Mouse (Mus musculus): ENCODE data around the gene Mipol1. TPM values are rescaled to one million over a fixed set of nuclear protein-coding genes. Genes with fewer than 3 reads are reported as not detected.

Gene Mipol1
- polyA plus RNA-seq, 1 experiment from 2014 or later: 5.1 TPM

- H3K4me2 ChIP-seq (ENCODE audit: low read depth, low read length): no peak overlapping the region
- WGBS: 63% methylated on average over 1 of the region's 1 CpGs
- H3K36me3 ChIP-seq (ENCODE audit: control insufficient read depth, insufficient read depth, low read length): no peaks in the 10 kb centered on the region
- no peak overlapping the region for H3K9ac ChIP-seq (replicated peaks; ENCODE audit: low read depth, low read length)
- no peak overlapping the region for H3K27ac ChIP-seq (ENCODE audit: low read depth, low read length)
- no peak for ATAC-seq (ENCODE audit: low read depth)
- no peak overlapping the region for H3K4me3 ChIP-seq (ENCODE audit: low read depth, low read length)
- H3K9me3 ChIP-seq (ENCODE audit: control insufficient read depth, low read length): no peaks in the 10 kb centered on the region
- no peaks in the 10 kb centered on the region for H3K27me3 ChIP-seq (ENCODE audit: control insufficient read depth, insufficient read depth, low read length)
- H3K4me1 ChIP-seq (ENCODE audit: control insufficient read depth, insufficient read depth, low read length): no peaks in the 10 kb centered on the region
These were observed 284.3 kb downstream of the Mipol1 start for GRCm38 (mm10) chr12:57514552-57514951.

DNA sequence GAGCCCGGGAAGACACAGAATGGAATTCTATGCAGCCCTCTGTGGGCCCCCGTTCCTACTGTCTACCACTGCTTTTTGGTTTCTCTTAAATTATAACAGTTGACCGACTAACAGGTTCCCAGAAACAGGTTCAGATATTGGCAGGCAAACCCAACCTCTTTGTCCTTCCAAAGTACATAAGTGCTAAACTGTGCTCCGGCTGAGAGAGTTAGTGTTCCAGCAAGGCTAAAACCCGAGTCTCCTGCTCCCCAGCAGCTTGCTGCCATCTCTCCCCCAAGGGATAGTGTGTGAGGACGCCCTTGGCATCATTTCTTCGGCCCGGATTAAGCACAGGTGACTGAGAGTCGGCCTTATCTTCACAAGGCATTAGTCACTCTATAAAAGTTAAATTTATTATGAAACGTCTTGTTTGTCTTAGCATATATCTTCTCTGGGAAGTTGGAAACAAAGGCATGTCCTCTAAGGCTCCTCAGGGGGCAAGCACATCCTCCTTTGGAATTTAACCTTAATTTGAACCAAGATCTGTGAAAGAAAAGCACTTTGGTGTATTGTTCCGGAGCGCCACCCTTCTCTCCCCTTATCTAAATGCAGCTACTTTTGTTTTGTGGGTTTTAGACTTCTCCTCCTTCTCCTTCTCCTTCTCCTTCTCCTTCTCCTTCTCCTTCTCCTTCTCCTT, 285.6 kb downstream of the Mipol1 start:
- no peak overlapping the region for H3K9ac ChIP-seq (replicated peaks; ENCODE audit: low read depth, low read length)
- no peak overlapping the region for H3K4me2 ChIP-seq (ENCODE audit: low read depth, low read length)
- ATAC-seq (ENCODE audit: low read depth): no peak
- no peaks in the 10 kb centered on the region for H3K36me3 ChIP-seq (ENCODE audit: control insufficient read depth, insufficient read depth, low read length)
- H3K4me3 ChIP-seq (ENCODE audit: low read depth, low read length): no peak overlapping the region
- no peaks in the 10 kb centered on the region for H3K9me3 ChIP-seq (ENCODE audit: control insufficient read depth, low read length)
- WGBS: 40% methylated on average over 12 of the region's 12 CpGs
- H3K27me3 ChIP-seq (ENCODE audit: control insufficient read depth, insufficient read depth, low read length): no peaks in the 10 kb centered on the region
- H3K4me1 ChIP-seq (ENCODE audit: control insufficient read depth, insufficient read depth, low read length): no peaks in the 10 kb centered on the region
- no peak overlapping the region for H3K27ac ChIP-seq (ENCODE audit: low read depth, low read length)

- ATAC-seq (ENCODE audit: low read depth): no peak
- no peak overlapping the region for H3K27ac ChIP-seq (ENCODE audit: low read depth, low read length)
- no peak overlapping the region for H3K9ac ChIP-seq (replicated peaks; ENCODE audit: low read depth, low read length)
- peaks cover 21% of the 10 kb centered on the region for H3K27me3 ChIP-seq (ENCODE audit: control insufficient read depth, insufficient read depth, low read length)
- WGBS: 82% methylated on average over 4 of the region's 4 CpGs
- H3K4me1 ChIP-seq (ENCODE audit: control insufficient read depth, insufficient read depth, low read length): no peaks in the 10 kb centered on the region
- H3K36me3 ChIP-seq (ENCODE audit: control insufficient read depth, insufficient read depth, low read length): no peaks in the 10 kb centered on the region
- H3K4me2 ChIP-seq (ENCODE audit: low read depth, low read length): no peak overlapping the region
- H3K9me3 ChIP-seq (ENCODE audit: control insufficient read depth, low read length): no peaks in the 10 kb centered on the region
- no peak overlapping the region for H3K4me3 ChIP-seq (ENCODE audit: low read depth, low read length)
These were observed 298.1 kb downstream of the Mipol1 start for GRCm38 (mm10) chr12:57528335-57528734.

DNA sequence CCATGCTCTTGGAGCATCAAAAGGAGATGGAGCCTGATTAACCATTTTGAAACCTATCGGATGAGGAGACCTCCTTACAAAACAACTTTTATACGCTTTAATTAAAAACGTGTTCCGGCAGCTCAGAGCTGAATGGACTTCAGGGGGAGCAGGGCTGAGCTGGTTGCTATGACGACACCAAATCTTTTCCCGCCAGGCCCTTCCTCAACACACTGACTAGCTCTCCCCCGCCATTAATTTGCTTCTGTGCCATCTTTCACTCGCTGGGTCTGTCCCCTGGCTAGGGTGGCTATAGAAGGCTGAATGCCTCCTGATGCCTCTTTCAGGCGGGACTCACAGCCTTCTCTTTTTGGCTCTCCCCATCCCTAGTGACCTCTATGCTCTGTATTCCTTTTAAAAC, 300.2 kb downstream of the Mipol1 start:
- 8% methylated on average over 9 of the region's 9 CpGs for WGBS
- ATAC-seq (ENCODE audit: low read depth): peak; percentile 55; the same call in 1 of the 2 replicates
- no peak overlapping the region for H3K4me3 ChIP-seq (ENCODE audit: low read depth, low read length)
- peaks cover 40% of the 10 kb centered on the region for H3K27me3 ChIP-seq (ENCODE audit: control insufficient read depth, insufficient read depth, low read length)
- no peaks in the 10 kb centered on the region for H3K4me1 ChIP-seq (ENCODE audit: control insufficient read depth, insufficient read depth, low read length)
- H3K9me3 ChIP-seq (ENCODE audit: control insufficient read depth, low read length): no peaks in the 10 kb centered on the region
- H3K36me3 ChIP-seq (ENCODE audit: control insufficient read depth, insufficient read depth, low read length): no peaks in the 10 kb centered on the region
- H3K4me2 ChIP-seq (ENCODE audit: low read depth, low read length): no peak overlapping the region
- no peak overlapping the region for H3K9ac ChIP-seq (replicated peaks; ENCODE audit: low read depth, low read length)
- H3K27ac ChIP-seq (ENCODE audit: low read depth, low read length): no peak overlapping the region

DNA sequence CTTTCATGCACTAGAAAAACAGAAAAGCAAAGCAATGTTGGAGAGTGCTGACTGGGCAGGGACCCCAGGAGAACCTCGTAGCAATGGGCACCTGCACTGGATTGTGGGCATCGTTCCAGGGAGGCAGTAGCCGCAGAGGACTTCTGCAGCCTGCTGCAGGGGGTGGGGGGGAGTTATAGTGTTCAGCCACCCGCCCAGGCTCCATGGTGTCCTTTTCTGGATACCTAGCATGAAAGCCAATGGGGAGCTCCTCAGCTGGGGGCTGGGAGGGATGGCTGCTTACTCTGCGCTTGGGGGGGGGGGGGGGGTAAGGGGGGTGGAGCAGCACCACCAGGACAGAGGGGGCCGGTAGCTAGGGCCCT, 304.3 kb downstream of the Mipol1 start:
- Histone ChIP-seq H3K4me1 (ENCODE audit: control insufficient read depth, insufficient read depth, low read length) (no peaks in the 10 kb centered on the region), H3K4me2 (ENCODE audit: low read depth, low read length) (no peak overlapping the region), H3K27ac (ENCODE audit: low read depth, low read length) (no peak overlapping the region), H3K9me3 (ENCODE audit: control insufficient read depth, low read length) (no peaks in the 10 kb centered on the region), H3K4me3 (ENCODE audit: low read depth, low read length) (no peak overlapping the region), H3K36me3 (ENCODE audit: control insufficient read depth, insufficient read depth, low read length) (no peaks in the 10 kb centered on the region), H3K27me3 (ENCODE audit: control insufficient read depth, insufficient read depth, low read length) (peaks cover 64% of the 10 kb centered on the region), H3K9ac (replicated peaks; ENCODE audit: low read depth, low read length) (no peak overlapping the region)
- WGBS: 0% methylated on average over 4 of the region's 6 CpGs
- peak; percentile 8; the same call in 1 of the 2 replicates for ATAC-seq (ENCODE audit: low read depth)

- H3K27me3 ChIP-seq (ENCODE audit: control insufficient read depth, insufficient read depth, low read length): peaks cover 69% of the 10 kb centered on the region
- no peak overlapping the region for H3K9ac ChIP-seq (replicated peaks; ENCODE audit: low read depth, low read length)
- no peaks in the 10 kb centered on the region for H3K36me3 ChIP-seq (ENCODE audit: control insufficient read depth, insufficient read depth, low read length)
- no peaks in the 10 kb centered on the region for H3K4me1 ChIP-seq (ENCODE audit: control insufficient read depth, insufficient read depth, low read length)
- H3K4me3 ChIP-seq (ENCODE audit: low read depth, low read length): no peak overlapping the region
- H3K9me3 ChIP-seq (ENCODE audit: control insufficient read depth, low read length): no peaks in the 10 kb centered on the region
- under 1% methylated on average over 35 of the region's 39 CpGs for WGBS
- ATAC-seq (ENCODE audit: low read depth): peak; percentile 45; the same call in 1 of the 2 replicates
- H3K27ac ChIP-seq (ENCODE audit: low read depth, low read length): no peak overlapping the region
- no peak overlapping the region for H3K4me2 ChIP-seq (ENCODE audit: low read depth, low read length)
These were observed 304.8 kb downstream of the Mipol1 start for GRCm38 (mm10) chr12:57534879-57535611.

DNA sequence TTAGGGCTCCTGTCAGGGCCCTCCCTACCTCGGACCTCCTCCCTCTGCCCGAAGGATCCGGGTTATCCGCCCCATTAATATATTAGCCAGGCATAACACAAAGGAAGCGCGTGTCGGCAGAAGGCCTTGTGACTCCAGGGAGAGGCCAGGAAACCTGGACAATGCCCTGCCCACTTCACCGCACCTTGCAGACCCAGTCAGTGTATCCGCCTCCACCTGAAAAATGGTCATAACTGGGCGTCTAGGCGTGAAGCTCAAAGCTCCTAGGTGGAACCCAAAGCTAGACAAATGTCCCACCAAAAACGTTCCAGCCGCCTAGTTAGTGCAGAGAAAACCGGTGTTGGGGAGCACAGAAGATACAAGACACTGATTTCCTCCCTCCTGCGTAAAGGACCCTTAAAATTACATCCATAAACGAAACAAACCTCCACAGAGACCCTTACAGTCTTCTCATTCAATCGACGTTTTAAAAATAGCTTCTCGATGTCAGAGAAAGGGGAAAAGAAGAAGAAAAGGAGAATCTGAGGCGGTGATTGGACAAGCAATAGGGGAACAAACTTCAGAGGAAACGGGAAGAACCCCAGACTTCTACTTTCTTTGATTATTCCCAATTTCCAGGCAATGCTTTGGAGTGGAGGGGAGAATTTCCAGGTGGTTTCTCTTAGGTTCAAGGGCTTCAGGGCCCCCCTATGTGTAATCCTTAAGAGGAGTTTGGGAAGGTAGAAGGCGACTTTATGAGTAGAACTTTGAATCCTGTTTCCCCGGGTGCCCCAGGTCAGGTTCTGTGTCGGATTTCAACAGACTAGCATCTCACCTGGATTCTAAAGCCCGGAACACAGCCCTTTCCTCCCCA, 306.1 kb downstream of the Mipol1 start:
- under 1% methylated on average over 25 of the region's 25 CpGs for WGBS
- ATAC-seq (ENCODE audit: low read depth): no peak
- Histone ChIP-seq H3K36me3 (ENCODE audit: control insufficient read depth, insufficient read depth, low read length) (no peaks in the 10 kb centered on the region), H3K4me3 (ENCODE audit: low read depth, low read length) (no peak overlapping the region), H3K9ac (replicated peaks; ENCODE audit: low read depth, low read length) (no peak overlapping the region), H3K4me1 (ENCODE audit: control insufficient read depth, insufficient read depth, low read length) (no peaks in the 10 kb centered on the region), H3K9me3 (ENCODE audit: control insufficient read depth, low read length) (no peaks in the 10 kb centered on the region), H3K27ac (ENCODE audit: low read depth, low read length) (no peak overlapping the region), H3K4me2 (ENCODE audit: low read depth, low read length) (no peak overlapping the region), H3K27me3 (ENCODE audit: control insufficient read depth, insufficient read depth, low read length) (peaks cover 72% of the 10 kb centered on the region)

DNA sequence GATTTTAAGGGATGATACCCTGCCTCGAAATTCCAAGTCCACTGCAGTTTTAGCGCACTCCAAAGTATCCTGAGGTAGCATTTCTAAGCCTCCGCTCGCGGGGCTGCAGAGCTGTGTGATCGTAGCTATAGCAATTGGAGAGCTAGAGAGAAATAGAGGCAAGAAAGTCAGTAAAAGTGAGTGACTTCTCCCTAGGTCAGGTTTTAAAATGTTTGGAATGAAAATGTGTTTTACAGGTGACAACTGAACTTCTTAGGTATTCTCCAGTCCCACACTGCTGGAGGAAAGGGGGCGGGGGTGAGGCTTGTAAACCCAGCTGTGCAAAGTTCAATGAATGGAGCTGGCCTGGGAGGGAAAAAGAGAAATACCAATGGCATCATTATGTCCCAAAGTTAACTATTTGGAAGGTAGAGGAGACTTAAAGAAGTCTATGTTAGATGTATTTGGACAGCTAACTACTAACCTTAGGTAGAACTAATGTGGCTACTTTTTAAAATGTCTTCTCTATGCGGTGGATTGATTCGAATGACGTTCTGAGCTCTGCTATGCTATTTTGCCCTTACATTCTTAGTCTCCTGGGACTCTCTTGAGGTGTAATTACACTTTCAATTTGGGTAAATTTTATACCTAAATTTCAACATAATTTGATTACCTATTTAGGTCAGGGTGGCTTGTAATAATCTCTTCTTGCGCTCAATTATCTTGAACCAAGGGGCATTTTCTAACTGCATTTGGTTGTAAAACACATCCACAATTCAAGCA, 306.9 kb downstream of the Mipol1 start:
- no peak for ATAC-seq (ENCODE audit: low read depth)
- Histone ChIP-seq H3K27ac (ENCODE audit: low read depth, low read length) (no peak overlapping the region), H3K36me3 (ENCODE audit: control insufficient read depth, insufficient read depth, low read length) (no peaks in the 10 kb centered on the region), H3K4me3 (ENCODE audit: low read depth, low read length) (no peak overlapping the region), H3K4me2 (ENCODE audit: low read depth, low read length) (no peak overlapping the region), H3K4me1 (ENCODE audit: control insufficient read depth, insufficient read depth, low read length) (no peaks in the 10 kb centered on the region), H3K27me3 (ENCODE audit: control insufficient read depth, insufficient read depth, low read length) (peaks cover 74% of the 10 kb centered on the region), H3K9me3 (ENCODE audit: control insufficient read depth, low read length) (no peaks in the 10 kb centered on the region), H3K9ac (replicated peaks; ENCODE audit: low read depth, low read length) (no peak overlapping the region)
- WGBS: 1% methylated on average over 11 of the region's 11 CpGs

Data from neural tube, embryonic 14.5 days (tissue).